Mouse (Mus musculus) bone marrow, adult 2 months (tissue): Measurements from ENCODE around the gene Asphd1.

Source experiments
- CTCF ChIP-seq: fragments of 200-500 bp; IDR thresholded peaks from 2 replicates; pipeline ENCODE4 v1.5.1; 2011; ENCODE audit warnings: low read length, control low read depth; ENCODE audit not compliant: control insufficient read depth, insufficient read depth
- POLR2A ChIP-seq: fragments of 200-500 bp; IDR thresholded peaks from 2 replicates; pipeline ENCODE4 v1.6.1; 2011; ENCODE audit warnings: low read depth, mild to moderate bottlenecking, control low read depth, low read length, borderline replicate concordance; ENCODE audit not compliant: control insufficient read depth

- TF ChIP-seq CTCF (no peak), POLR2A (no peak)
These were observed 26.7 kb downstream of the Asphd1 start, which contains the start of gene Tmem219 for GRCm38 (mm10) chr7:126922624-126923060.
